Mouse (Mus musculus) limb, embryonic 15.5 days (tissue): Measurements from ENCODE around the gene Bmf. TPM values are rescaled to one million over a fixed set of nuclear protein-coding genes. Genes with fewer than 3 reads are reported as not detected.

Source experiments
- ATAC-seq: fragments of 200-750 bp; cut with Nextera tagmentation; 2 replicates; pipeline ENCODE4 v1.8.0; 2017; ENCODE audit warnings: low read depth, moderate TSS enrichment; ENCODE audit not compliant: insufficient number of reproducible peaks, low FRiP score, low TSS enrichment
- H3K27ac ChIP-seq: fragments of 300-500 bp; sonication (generic); 2 replicates; pipeline ENCODE4 v1.5.1; 2015; ENCODE audit warnings: moderate library complexity, mild to moderate bottlenecking, inconsistent platforms
- H3K27me3 ChIP-seq: fragments of 300-500 bp; sonication (generic); 2 replicates; pipeline ENCODE4 v1.6.1; 2015; ENCODE audit warnings: inconsistent platforms
- H3K36me3 ChIP-seq: fragments of 300-500 bp; sonication (generic); 2 replicates; pipeline ENCODE4 v1.6.1; 2015; ENCODE audit warnings: inconsistent platforms
- H3K4me1 ChIP-seq: fragments of 300-500 bp; sonication (generic); 2 replicates; pipeline ENCODE4 v1.6.1; 2015; ENCODE audit warnings: inconsistent platforms
- H3K4me2 ChIP-seq: fragments of 300-500 bp; sonication (generic); 2 replicates; pipeline ENCODE4 v1.6.1; 2015; ENCODE audit warnings: mild to moderate bottlenecking, inconsistent platforms
- H3K4me3 ChIP-seq: fragments of 300-500 bp; sonication (generic); 2 replicates; pipeline ENCODE4 v1.5.1; 2015; ENCODE audit warnings: mild to moderate bottlenecking, inconsistent platforms
- H3K9ac ChIP-seq: fragments of 300-500 bp; sonication (generic); 2 replicates; pipeline ENCODE4 v1.6.1; 2015; ENCODE audit warnings: inconsistent platforms
- H3K9me3 ChIP-seq: fragments of 300-500 bp; sonication (generic); 2 replicates; pipeline ENCODE4 v1.6.1; 2016; ENCODE audit warnings: inconsistent platforms
- WGBS: fragments of 180-500 bp; shearing (Covaris S2); methylation state at CpG from one replicate; pipeline ENCODE4 v1.1.7; 2015; 5-methylcytosine and 5-hydroxymethylcytosine counted together
- polyA plus RNA-seq: library from polyadenylated mRNA; unstranded; fragments of >200 nt; fragmentation: Nextera tagmentation; extraction: Ambion mirVana; gene quantifications from 2 replicates; pipeline ENCODE4 v1.2.1, GENCODE M21; 2015

Gene Bmf
- 3.8 and 5.9 TPM in 2 replicates for polyA plus RNA-seq

GRCm38 (mm10) chr2:118549507-118550473 is at the start of gene Bmf:
Bmf (minus strand) TSS chr2:118549687.
- H3K4me1 ChIP-seq = peaks cover 52% of the 10 kb centered on the region

GRCm38 (mm10) chr2:118599087-118599486 is 49.6 kb upstream of the Bmf start:
- ATAC-seq = no peak
- peaks cover 26% of the 10 kb centered on the region; the same call in 1 of the 2 replicates for H3K36me3 ChIP-seq
- peaks cover 20% of the 10 kb centered on the region for H3K4me1 ChIP-seq
- peak overlapping the region; percentile 81 for H3K4me2 ChIP-seq
- H3K9ac ChIP-seq = no peak overlapping the region
- no peaks in the 10 kb centered on the region for H3K27me3 ChIP-seq
- no peak overlapping the region for H3K27ac ChIP-seq
- 31% methylated on average over 5 of the region's 5 CpGs for WGBS
- H3K9me3 ChIP-seq = no peaks in the 10 kb centered on the region
- H3K4me3 ChIP-seq = peak overlapping the region; percentile 70

More at GRCm38 (mm10) chr2:118549507-118550473, at the start of gene Bmf:
- H3K9ac ChIP-seq = peak within 1 kb of the TSS; percentile 86
- H3K9me3 ChIP-seq = no peaks in the 10 kb centered on the region
- peak; percentile 87 for ATAC-seq
- peak within 1 kb of the TSS; percentile 70 for H3K4me2 ChIP-seq
- H3K27ac ChIP-seq = peak within 1 kb of the TSS; percentile 79
- H3K36me3 ChIP-seq = no peaks in the 10 kb centered on the region
- peak within 1 kb of the TSS; percentile 80 for H3K4me3 ChIP-seq
- no peaks in the 10 kb centered on the region for H3K27me3 ChIP-seq
- WGBS = under 1% methylated on average over 45 of the region's 45 CpGs

GRCm38 (mm10) chr2:118597673-118598568 is 48.4 kb upstream of the Bmf start, which contains the start of gene Bub1b:
Bub1b (plus strand) TSS chr2:118598211.
- 5% methylated on average over 41 of the region's 41 CpGs for WGBS
- ATAC-seq = peak; percentile 93
- Histone ChIP-seq H3K9me3 (no peaks in the 10 kb centered on the region), H3K4me2 (peak within 1 kb of the TSS; percentile 81), H3K4me1 (peaks cover 20% of the 10 kb centered on the region), H3K4me3 (peak within 1 kb of the TSS; percentile 70), H3K36me3 (peaks cover 14% of the 10 kb centered on the region; the same call in 1 of the 2 replicates), H3K9ac (peak within 1 kb of the TSS; percentile 50), H3K27ac (no peak within 1 kb of the TSS), H3K27me3 (no peaks in the 10 kb centered on the region)

GRCm38 (mm10) chr2:118591083-118591482 is 41.6 kb upstream of the Bmf start:
- Histone ChIP-seq H3K4me2 (no peak overlapping the region), H3K9ac (no peak overlapping the region), H3K36me3 (no peaks in the 10 kb centered on the region), H3K27me3 (no peaks in the 10 kb centered on the region), H3K9me3 (no peaks in the 10 kb centered on the region), H3K4me3 (no peak overlapping the region), H3K27ac (no peak overlapping the region), H3K4me1 (no peaks in the 10 kb centered on the region)
- WGBS = 73% methylated on average over 4 of the region's 4 CpGs
- ATAC-seq = peak; percentile 71

- WGBS = 62% methylated on average over 3 of the region's 3 CpGs
- no peak overlapping the region for H3K4me2 ChIP-seq
- no peaks in the 10 kb centered on the region for H3K36me3 ChIP-seq
- H3K4me1 ChIP-seq = no peaks in the 10 kb centered on the region
- H3K27ac ChIP-seq = no peak overlapping the region
- H3K27me3 ChIP-seq = no peaks in the 10 kb centered on the region
- H3K4me3 ChIP-seq = no peak overlapping the region
- ATAC-seq = no peak
- H3K9ac ChIP-seq = no peak overlapping the region
- no peaks in the 10 kb centered on the region for H3K9me3 ChIP-seq
Measured at GRCm38 (mm10) chr2:118587686-118588085, 38.2 kb upstream of the Bmf start.

- H3K9ac ChIP-seq = no peak overlapping the region
- no peak overlapping the region for H3K4me3 ChIP-seq
- H3K27me3 ChIP-seq = no peaks in the 10 kb centered on the region
- 64% methylated on average over 5 of the region's 5 CpGs for WGBS
- H3K4me1 ChIP-seq = no peaks in the 10 kb centered on the region
- no peaks in the 10 kb centered on the region for H3K9me3 ChIP-seq
- H3K36me3 ChIP-seq = no peaks in the 10 kb centered on the region
- no peak overlapping the region for H3K4me2 ChIP-seq
- ATAC-seq = no peak
- H3K27ac ChIP-seq = no peak overlapping the region
Measured at GRCm38 (mm10) chr2:118586013-118586412, 36.5 kb upstream of the Bmf start.

- H3K27ac ChIP-seq = no peak overlapping the region
- H3K9ac ChIP-seq = no peak overlapping the region
- 76% methylated on average over 3 of the region's 3 CpGs for WGBS
- H3K9me3 ChIP-seq = no peaks in the 10 kb centered on the region
- no peaks in the 10 kb centered on the region for H3K36me3 ChIP-seq
- no peak overlapping the region for H3K4me2 ChIP-seq
- ATAC-seq = no peak
- H3K4me3 ChIP-seq = no peak overlapping the region
- H3K27me3 ChIP-seq = no peaks in the 10 kb centered on the region
- H3K4me1 ChIP-seq = no peaks in the 10 kb centered on the region
Measured at GRCm38 (mm10) chr2:118573135-118573534, 23.6 kb upstream of the Bmf start.

GRCm38 (mm10) chr2:118572183-118572836 is 22.8 kb upstream of the Bmf start:
- no peaks in the 10 kb centered on the region for H3K9me3 ChIP-seq
- no peak for ATAC-seq

GRCm38 (mm10) chr2:118570939-118571338 is 21.5 kb upstream of the Bmf start:
- no peak overlapping the region for H3K27ac ChIP-seq

More at GRCm38 (mm10) chr2:118572183-118572836, 22.8 kb upstream of the Bmf start:
- 81% methylated on average over 9 of the region's 9 CpGs for WGBS
- H3K9ac ChIP-seq = no peak overlapping the region
- H3K4me2 ChIP-seq = no peak overlapping the region
- no peak overlapping the region for H3K27ac ChIP-seq
- H3K4me1 ChIP-seq = no peaks in the 10 kb centered on the region
- no peak overlapping the region for H3K4me3 ChIP-seq
- no peaks in the 10 kb centered on the region for H3K36me3 ChIP-seq
- no peaks in the 10 kb centered on the region for H3K27me3 ChIP-seq

GRCm38 (mm10) chr2:118567179-118567578 is 17.7 kb upstream of the Bmf start:
- Histone ChIP-seq H3K36me3 (no peaks in the 10 kb centered on the region), H3K4me2 (no peak overlapping the region), H3K27ac (no peak overlapping the region), H3K9me3 (no peaks in the 10 kb centered on the region), H3K9ac (no peak overlapping the region), H3K27me3 (no peaks in the 10 kb centered on the region), H3K4me1 (no peaks in the 10 kb centered on the region), H3K4me3 (no peak overlapping the region)
- 84% methylated on average over 8 of the region's 8 CpGs for WGBS
- no peak for ATAC-seq

More at GRCm38 (mm10) chr2:118570939-118571338, 21.5 kb upstream of the Bmf start:
- no peaks in the 10 kb centered on the region for H3K36me3 ChIP-seq
- H3K4me1 ChIP-seq = no peaks in the 10 kb centered on the region
- no peaks in the 10 kb centered on the region for H3K9me3 ChIP-seq
- H3K27me3 ChIP-seq = no peaks in the 10 kb centered on the region
- H3K4me2 ChIP-seq = no peak overlapping the region
- no peak for ATAC-seq
- no peak overlapping the region for H3K9ac ChIP-seq
- H3K4me3 ChIP-seq = no peak overlapping the region
- WGBS = 70% methylated on average over 2 of the region's 2 CpGs

- 78% methylated on average over 3 of the region's 3 CpGs for WGBS
- no peak overlapping the region for H3K4me2 ChIP-seq
Measured at GRCm38 (mm10) chr2:118562431-118562830, 12.9 kb upstream of the Bmf start.

More at GRCm38 (mm10) chr2:118562431-118562830, 12.9 kb upstream of the Bmf start:
- H3K4me1 ChIP-seq = no peaks in the 10 kb centered on the region
- H3K9ac ChIP-seq = no peak overlapping the region
- H3K27ac ChIP-seq = no peak overlapping the region
- no peaks in the 10 kb centered on the region for H3K9me3 ChIP-seq
- H3K4me3 ChIP-seq = no peak overlapping the region
- no peaks in the 10 kb centered on the region for H3K27me3 ChIP-seq
- no peaks in the 10 kb centered on the region for H3K36me3 ChIP-seq
- no peak for ATAC-seq
